In genomic region chr8:86768499-86768898, GRCm38 (mm10) we compare ENCODE assay signal across 8 mouse cellular contexts. TPM values are rescaled to one million over a fixed set of nuclear protein-coding genes. Genes with fewer than 3 reads are reported as not detected.
DNase-seq lines count a peak whose midpoint lies in the region; ATAC-seq and TF ChIP-seq lines count a peak whose summit lies in the region.
"Had no signal": no experiment of that assay in that cellular context is flagged by ENCODE, and none has a peak within 500 bp of the region (broad histone marks: within the 10 kb centered on the region; RNA-seq: fewer than 3 reads in every experiment).

No protein-coding gene starts in this region.

- no peak for TF ChIP-seq POLR2A in cortical plate, adult 2 months (IDR thresholded peaks at IDR 0.05; ENCODE audit: extremely low read depth, insufficient read depth, low read length)

- 85% methylated on average over 5 of the region's 5 CpGs for WGBS in forebrain, embryonic 11.5 days

- H3K9me3 ChIP-seq in forebrain, embryonic 11.5 days (ENCODE audit: control insufficient read depth, low read length): no peaks in the 10 kb centered on the region
- H3K9me3 ChIP-seq: hindbrain, embryonic 15.5 days had no signal

- H3K36me3 ChIP-seq in forebrain, embryonic 11.5 days (ENCODE audit: control insufficient read depth, insufficient read depth, low read length): no peaks in the 10 kb centered on the region
- H3K36me3 ChIP-seq: hindbrain, embryonic 15.5 days had no signal

- H3K27ac ChIP-seq in cortical plate, adult 2 months (ENCODE audit: insufficient read depth, low read length): peak overlapping the region; percentile 80
- H3K27ac ChIP-seq in forebrain, embryonic 11.5 days (ENCODE audit: low read depth, low read length): no peak overlapping the region
- H3K27ac ChIP-seq: hindbrain, embryonic 15.5 days had no signal

- ATAC-seq in forebrain, embryonic 11.5 days (replicated peaks; ENCODE audit: low FRiP score): no peak
- ATAC-seq in megakaryocyte, adult 5-6 weeks (ENCODE audit: poor library complexity, severe bottlenecking): no peak

- no peak overlapping the region for H3K4me3 ChIP-seq in cortical plate, adult 2 months (ENCODE audit: insufficient read depth, low read length)
- no peak overlapping the region for H3K4me3 ChIP-seq in forebrain, embryonic 11.5 days (ENCODE audit: low read depth, low read length)
- H3K4me3 ChIP-seq: hindbrain, embryonic 15.5 days had no signal

- no peak for TF ChIP-seq CTCF in cortical plate, adult 2 months (IDR thresholded peaks at IDR 0.05; ENCODE audit: extremely low read depth, insufficient read depth, low read length)

- H3K4me2 ChIP-seq in forebrain, embryonic 11.5 days (ENCODE audit: low read depth, low read length, severe bottlenecking): no peak overlapping the region
- H3K4me2 ChIP-seq: hindbrain, embryonic 15.5 days had no signal

- H3K27me3 ChIP-seq in forebrain, embryonic 11.5 days (ENCODE audit: control insufficient read depth, insufficient read depth, low read length): no peaks in the 10 kb centered on the region
- H3K27me3 ChIP-seq: hindbrain, embryonic 15.5 days had no signal

- no peak overlapping the region for H3K9ac ChIP-seq in forebrain, embryonic 11.5 days (ENCODE audit: low read length)
- H3K9ac ChIP-seq: hindbrain, embryonic 15.5 days had no signal

- intact Hi-C loops in left cerebral cortex, postnatal 36 days (cut with DNase I): no loop called here

- H3K4me1 ChIP-seq in cortical plate, adult 2 months (ENCODE audit: control insufficient read depth, insufficient read depth, low read length): peaks cover 4% of the 10 kb centered on the region
- H3K4me1 ChIP-seq in forebrain, embryonic 11.5 days (replicated peaks; ENCODE audit: control insufficient read depth, insufficient read depth, low read length): no peaks in the 10 kb centered on the region
- H3K4me1 ChIP-seq: hindbrain, embryonic 15.5 days had no signal

- DNase-seq in right cerebral cortex, adult 18-20 months: peak; percentile 59
- no peak for DNase-seq in right cerebral cortex, postnatal 25 days
- peak; percentile 40 for DNase-seq in left cerebral cortex, postnatal 36 days (ENCODE audit: low spot score in 2 of 2)
- peak; percentile 88 for DNase-seq in urinary bladder, postnatal 14 days (ENCODE audit: low spot score)
- DNase-seq in forebrain, embryonic 11.5 days (ENCODE audit: low spot score): no peak

RNA-seq across cellular contexts. Expression of gene Siah1a, which starts 22.8 kb away (rescaled TPM):
- polyA plus RNA-seq in cortical plate, adult 2 months (2012; rRNA removed): 31.0 and 32.1 TPM in 2 replicates
- total RNA-seq in left cerebral cortex, postnatal 36 days (2021): 10 to 100 TPM; 31.5 to 34.2 TPM
- polyA plus RNA-seq in forebrain, embryonic 11.5 days (2014; fragmentation: Nextera tagmentation; extraction: Ambion mirVana): 71.2 and 72.5 TPM in 2 replicates
- total RNA-seq in megakaryocyte, adult 5-6 weeks (2015): 14.2 and 16.3 TPM in 2 replicates
- total RNA-seq in megakaryocyte, adult 5-6 weeks (2017): 14.6 and 15.2 TPM in 2 replicates

RNA-seq across cellular contexts. Expression of gene Gm10638, which starts 23.0 kb away (rescaled TPM):
- polyA plus RNA-seq in cortical plate, adult 2 months (2012; rRNA removed): 1.6 and 2.2 TPM in 2 replicates
- 1 to 10 TPM; 2.4 to 4.0 TPM for total RNA-seq in left cerebral cortex, postnatal 36 days (2021)
- polyA plus RNA-seq in forebrain, embryonic 11.5 days (2014; fragmentation: Nextera tagmentation; extraction: Ambion mirVana): 6.6 and 7.1 TPM in 2 replicates
- not detected in 2 replicates for total RNA-seq in megakaryocyte, adult 5-6 weeks (2015)
- not detected in 2 replicates for total RNA-seq in megakaryocyte, adult 5-6 weeks (2017)

Comparison
In these comparisons a context has a peak if more than half of its experiments do, and no peak if none do; other contexts are left out.
1. DNase-seq: peak in right cerebral cortex, adult 18-20 months (single experiment), left cerebral cortex, postnatal 36 days (2 of 2) and urinary bladder, postnatal 14 days (single experiment); none in right cerebral cortex, postnatal 25 days (single experiment) and forebrain, embryonic 11.5 days (single experiment).